Mouse (Mus musculus): ENCODE data around the gene Olfm2. TPM values are rescaled to one million over a fixed set of nuclear protein-coding genes. Genes with fewer than 3 reads are reported as not detected.
A peak's percentile ranks its signal among the peaks of the same experiment; 100 is the strongest.

The Olfm2 gene
- total RNA-seq, 2 experiments from 2014 or later: not detected

- ATAC-seq (replicated peaks; ENCODE audit: poor library complexity, severe bottlenecking): no peak
Observed at GRCm38 (mm10) chr9:20705420-20705819, 40.7 kb downstream of the Olfm2 start.

GRCm38 (mm10) chr9:20703832-20704380 is 42.2 kb downstream of the Olfm2 start:
- no peak for ATAC-seq (replicated peaks; ENCODE audit: poor library complexity, severe bottlenecking)

- ATAC-seq (replicated peaks; ENCODE audit: poor library complexity, severe bottlenecking): no peak
Observed at GRCm38 (mm10) chr9:20697466-20697865, 48.7 kb downstream of the Olfm2 start.

- ATAC-seq (replicated peaks; ENCODE audit: poor library complexity, severe bottlenecking): peak; percentile 16
Observed at GRCm38 (mm10) chr9:20696107-20696712, 49.9 kb downstream of the Olfm2 start.

- ATAC-seq (replicated peaks; ENCODE audit: poor library complexity, severe bottlenecking): no peak
Observed at GRCm38 (mm10) chr9:20694721-20695235, 51.4 kb downstream of the Olfm2 start.

- no peak for ATAC-seq (replicated peaks; ENCODE audit: poor library complexity, severe bottlenecking)
Observed at GRCm38 (mm10) chr9:20692863-20693262, 53.3 kb downstream of the Olfm2 start.

- ATAC-seq (replicated peaks; ENCODE audit: poor library complexity, severe bottlenecking): peak; percentile 86
Observed at GRCm38 (mm10) chr9:20690449-20690848, 55.7 kb downstream of the Olfm2 start.

GRCm38 (mm10) chr9:20689913-20690312 is 56.2 kb downstream of the Olfm2 start:
- ATAC-seq (replicated peaks; ENCODE audit: poor library complexity, severe bottlenecking): no peak

- no peak for ATAC-seq (replicated peaks; ENCODE audit: poor library complexity, severe bottlenecking)
Observed at GRCm38 (mm10) chr9:20689403-20689802, 56.7 kb downstream of the Olfm2 start.

GRCm38 (mm10) chr9:20685081-20685861 is 60.9 kb downstream of the Olfm2 start:
- no peak for ATAC-seq (replicated peaks; ENCODE audit: poor library complexity, severe bottlenecking)

GRCm38 (mm10) chr9:20682389-20682722 is 63.8 kb downstream of the Olfm2 start:
- no peak for ATAC-seq (replicated peaks; ENCODE audit: poor library complexity, severe bottlenecking)

GRCm38 (mm10) chr9:20681546-20682388 is 64.4 kb downstream of the Olfm2 start:
- ATAC-seq (replicated peaks; ENCODE audit: poor library complexity, severe bottlenecking): no peak

GRCm38 (mm10) chr9:20680378-20680958 is 65.7 kb downstream of the Olfm2 start:
- ATAC-seq (replicated peaks; ENCODE audit: poor library complexity, severe bottlenecking): no peak

GRCm38 (mm10) chr9:20677892-20678291 is 68.3 kb downstream of the Olfm2 start:
- no peak for ATAC-seq (replicated peaks; ENCODE audit: poor library complexity, severe bottlenecking)

GRCm38 (mm10) chr9:20672047-20672446 is 74.1 kb downstream of the Olfm2 start:
- ATAC-seq (replicated peaks; ENCODE audit: poor library complexity, severe bottlenecking): peak; percentile 60

- ATAC-seq (replicated peaks; ENCODE audit: poor library complexity, severe bottlenecking): no peak
Observed at GRCm38 (mm10) chr9:20668065-20668464, 78.1 kb downstream of the Olfm2 start.

- ATAC-seq (replicated peaks; ENCODE audit: poor library complexity, severe bottlenecking): no peak
Observed at GRCm38 (mm10) chr9:20666510-20667034, 79.6 kb downstream of the Olfm2 start.

- ATAC-seq (replicated peaks; ENCODE audit: poor library complexity, severe bottlenecking): no peak
Observed at GRCm38 (mm10) chr9:20665925-20666324, 80.2 kb downstream of the Olfm2 start.

GRCm38 (mm10) chr9:20664982-20665637 is 81.0 kb downstream of the Olfm2 start:
- ATAC-seq (replicated peaks; ENCODE audit: poor library complexity, severe bottlenecking): no peak

All from granulocyte monocyte progenitor cell, adult 5-6 weeks (primary cell).